Mouse (Mus musculus) CH12.LX (cell line): Measurements from ENCODE around the gene Ciz1. TPM values are rescaled to one million over a fixed set of nuclear protein-coding genes. Genes with fewer than 3 reads are reported as not detected.

ENCODE experiments used
- DNase-seq: peaks from one replicate; pipeline ENCODE4 v3.0.0-alpha.2; 2013; ENCODE audit errors: extremely low read depth
- H3K27ac ChIP-seq: 2 replicates; pipeline ENCODE4 v1.5.1; 2012; ENCODE audit warnings: low read depth, mild to moderate bottlenecking, control low read depth, moderate library complexity; ENCODE audit not compliant: insufficient read depth
- H3K27me3 ChIP-seq: replicated peaks from 2 replicates; pipeline ENCODE3; 2012; ENCODE audit warnings: inconsistent platforms
- H3K36me3 ChIP-seq, 2 experiments: replicated peaks in 1 of 2; 2 replicates each; pipeline versions ENCODE3 to v1.6.1; 2012; ENCODE audit warnings: inconsistent platforms in 1 of 2, low read length in 1 of 2, mild to moderate bottlenecking in 1 of 2, mixed read lengths in 1 of 2, moderate library complexity in 1 of 2; ENCODE audit not compliant: control insufficient read depth in 1 of 2, insufficient read depth in 1 of 2
- H3K4me1 ChIP-seq, 2 experiments: 2 replicates each; pipeline ENCODE4 v1.6.1; 2012; ENCODE audit warnings: inconsistent platforms in 1 of 2, moderate library complexity in 1 of 2; ENCODE audit not compliant: insufficient read depth in 2 of 2, control insufficient read depth in 1 of 2
- H3K4me2 ChIP-seq: 2 replicates; pipeline ENCODE4 v1.6.1; 2012; ENCODE audit warnings: low read depth, mild to moderate bottlenecking, control low read depth; ENCODE audit not compliant: poor library complexity, insufficient read depth, severe bottlenecking
- H3K4me3 ChIP-seq, 3 experiments: fragments of 150-350 bp in 1 of 3; sonication (generic) in 1 of 3; replicated peaks in 1 of 3; 2 replicates each; pipeline versions ENCODE3 to v1.5.1; 2011 to 2012; ENCODE audit warnings: low read depth in 2 of 3, low read length in 2 of 3, mild to moderate bottlenecking in 2 of 3, moderate library complexity in 2 of 3, control low read depth in 1 of 3, improper control_type of control experiment in 1 of 3, inconsistent platforms in 1 of 3, mixed read lengths in 1 of 3; ENCODE audit not compliant: poor library complexity in 1 of 3
- H3K79me2 ChIP-seq: replicated peaks from 2 replicates; pipeline ENCODE4 v1.6.1; 2012; ENCODE audit warnings: mild to moderate bottlenecking, moderate library complexity; ENCODE audit not compliant: control insufficient read depth, poor library complexity, insufficient read depth, severe bottlenecking; ENCODE audit errors: extremely low read depth
- H3K9ac ChIP-seq: 2 replicates; pipeline ENCODE4 v1.6.1; 2012; ENCODE audit warnings: low read depth, mild to moderate bottlenecking, control low read depth, moderate library complexity; ENCODE audit not compliant: insufficient read depth
- H3K9me3 ChIP-seq: replicated peaks from 2 replicates; pipeline ENCODE3; 2012; ENCODE audit warnings: low read length, inconsistent platforms, mixed read lengths
- CHD1 ChIP-seq: IDR thresholded peaks from 2 replicates; pipeline ENCODE4 v1.6.1; 2012; ENCODE audit warnings: low read depth, low read length, improper control_type of control experiment, inconsistent platforms
- E2F4 ChIP-seq: IDR thresholded peaks from 2 replicates; pipeline ENCODE4 v1.6.1; 2011; ENCODE audit warnings: low read depth, low read length, improper control_type of control experiment; ENCODE audit not compliant: insufficient replicate concordance
- ELF1 ChIP-seq: IDR thresholded peaks from 2 replicates; pipeline ENCODE4 v1.6.1; 2014; ENCODE audit warnings: low read depth, mild to moderate bottlenecking, inconsistent platforms, low read length, improper control_type of control experiment
- HCFC1 ChIP-seq: IDR thresholded peaks from 2 replicates; pipeline ENCODE4 v1.6.1; 2012; ENCODE audit warnings: low read depth, mild to moderate bottlenecking, inconsistent platforms, low read length, improper control_type of control experiment
- MAFK ChIP-seq: IDR thresholded peaks from 2 replicates; pipeline ENCODE4 v1.6.1; 2011; ENCODE audit warnings: low read length, improper control_type of control experiment; ENCODE audit not compliant: insufficient replicate concordance
- MAX ChIP-seq: IDR thresholded peaks from 2 replicates; pipeline ENCODE4 v1.6.1; 2011; ENCODE audit warnings: low read length, improper control_type of control experiment
- MAZ ChIP-seq: IDR thresholded peaks from 2 replicates; pipeline ENCODE4 v1.6.1; 2012; ENCODE audit warnings: low read depth, mild to moderate bottlenecking, inconsistent platforms, low read length, improper control_type of control experiment, moderate library complexity
- MXI1 ChIP-seq: IDR thresholded peaks from 2 replicates; pipeline ENCODE4 v1.6.1; 2011; ENCODE audit warnings: mild to moderate bottlenecking, low read depth, low read length, improper control_type of control experiment
- NELFE ChIP-seq: IDR thresholded peaks from 2 replicates; pipeline ENCODE4 v1.6.1; 2011; ENCODE audit warnings: low read depth, low read length, improper control_type of control experiment
- NRF1 ChIP-seq: IDR thresholded peaks from 2 replicates; pipeline ENCODE4 v1.6.1; 2014; ENCODE audit warnings: low read depth, mild to moderate bottlenecking, inconsistent platforms, low read length, improper control_type of control experiment, moderate library complexity
- POLR2A ChIP-seq: IDR thresholded peaks from 2 replicates; pipeline ENCODE4 v1.6.1; 2011; ENCODE audit warnings: low read depth, mild to moderate bottlenecking, improper control_type of control experiment, low read length
- RAD21 ChIP-seq: IDR thresholded peaks from 2 replicates; pipeline ENCODE4 v1.6.1; 2011; ENCODE audit warnings: low read depth, mild to moderate bottlenecking, low read length, improper control_type of control experiment, moderate library complexity
- SIN3A ChIP-seq: IDR thresholded peaks from 2 replicates; pipeline ENCODE4 v1.6.1; 2012; ENCODE audit warnings: low read length, improper control_type of control experiment, inconsistent platforms
- TBP ChIP-seq: conservative IDR thresholded peaks from 2 replicates; pipeline ENCODE4 v1.6.1; 2011; ENCODE audit warnings: low read depth, low read length, improper control_type of control experiment
- TCF12 ChIP-seq: IDR thresholded peaks from 2 replicates; pipeline ENCODE4 v1.6.1; 2014; ENCODE audit warnings: low read depth, mild to moderate bottlenecking, inconsistent platforms, low read length, improper control_type of control experiment
- USF2 ChIP-seq: conservative IDR thresholded peaks from 2 replicates; pipeline ENCODE4 v1.6.1; 2011; ENCODE audit warnings: low read depth, low read length, improper control_type of control experiment
- dilution Hi-C: fragments of 300-500 bp; cut with MboI; formaldehyde crosslinking; loops from 2 replicates; pipeline ENCODE4 v1.14.3; 2020; ENCODE audit warnings: low sequenced_read_pairs; ENCODE audit not compliant: extremely low pct_unique_long_range_greater_than_20kb, extremely low pct_ligation_motif_present
- in situ Hi-C: fragments of 300-500 bp; cut with MboI; formaldehyde crosslinking; loops from 3 replicates; pipeline ENCODE4 v1.14.3; 2019; ENCODE audit warnings: low sequenced_read_pairs, low pct_ligation_motif_present, low pct_unique_long_range_greater_than_20kb, mixed read lengths
- polyA plus RNA-seq: library from polyadenylated mRNA; unstranded; fragments of >175 nt; gene quantifications from 2 replicates; pipeline ENCODE4 v1.2.1, GENCODE M21; 2012; ENCODE audit warnings: low read depth; ENCODE audit not compliant: insufficient read length
- total RNA-seq, 2 experiments: library from RNA; depleted of rRNA; stranded (reverse); fragments of 300-350 nt in 1 of 2; fragments of >200 nt in 1 of 2; gene quantifications; 2 replicates each; pipeline ENCODE4 v1.2.3; 2012 to 2014

The Ciz1 gene
- total and polyA plus RNA-seq, 3 experiments, result 8.1 to 47.3 (median 20.4) TPM

GRCm38 (mm10) chr2:32380001-32380500 is 27.9 kb downstream of the Ciz1 start:
- dilution Hi-C loops, result no loop called here
- Histone ChIP-seq H3K27ac (no peak overlapping the region), H3K79me2 (no peaks in the 10 kb centered on the region), H3K4me1 (peaks cover 5 to 15% of the 10 kb centered on the region in 2 experiments), H3K9ac (no peak overlapping the region), H3K36me3 (peaks cover 46 to 55% of the 10 kb centered on the region in 2 experiments), H3K9me3 (no peaks in the 10 kb centered on the region), H3K4me2 (no peak overlapping the region), H3K27me3 (peaks cover 30% of the 10 kb centered on the region), H3K4me3 (no peak overlapping the region)
- no peak for DNase-seq
- TF ChIP-seq MAFK (no peak), HCFC1 (no peak), TBP (no peak), USF2 (no peak), MXI1 (no peak), RAD21 (no peak), POLR2A (no peak), CHD1 (no peak)
- in situ Hi-C loops, result no loop called here

- DNase-seq, result no peak
- in situ Hi-C loops, result no loop called here
- H3K4me1 ChIP-seq, result peaks cover 5 to 15% of the 10 kb centered on the region in 2 experiments
- H3K4me3 ChIP-seq, result peak overlapping the region; percentile 58 to 71 (median 67)
- H3K79me2 ChIP-seq, result no peaks in the 10 kb centered on the region
- peak overlapping the region; percentile 29 for H3K4me2 ChIP-seq
- TF ChIP-seq E2F4, result no peak
- TF ChIP-seq MAFK, result peak; percentile 94
- H3K9ac ChIP-seq, result peak overlapping the region; percentile 69
- dilution Hi-C loops, result no loop called here
- H3K36me3 ChIP-seq, result peaks cover 34 to 43% of the 10 kb centered on the region in 2 experiments
- H3K27me3 ChIP-seq, result peaks cover 42% of the 10 kb centered on the region
- no peak overlapping the region for H3K27ac ChIP-seq
- H3K9me3 ChIP-seq, result no peaks in the 10 kb centered on the region
These were observed 29.1 kb downstream of the Ciz1 start for GRCm38 (mm10) chr2:32381141-32381774.

GRCm38 (mm10) chr2:32381775-32382223 is 29.7 kb downstream of the Ciz1 start, which contains the start of gene 1110008P14Rik:
1110008P14Rik (minus strand) TSS chr2:32381938.
- DNase-seq, result peak; percentile 94
- H3K4me3 ChIP-seq, result peak within 1 kb of the TSS; percentile 58 to 71 (median 67)
- H3K27me3 ChIP-seq, result peaks cover 48% of the 10 kb centered on the region
- peak within 1 kb of the TSS; percentile 69 for H3K9ac ChIP-seq
- peaks cover 5 to 15% of the 10 kb centered on the region in 2 experiments for H3K4me1 ChIP-seq
- no peak within 1 kb of the TSS for H3K27ac ChIP-seq
- no peaks in the 10 kb centered on the region for H3K79me2 ChIP-seq
- TF ChIP-seq NRF1 (peak; percentile 73), MAZ (no peak), MXI1 (peak; percentile 82), NELFE (peak; percentile 67; the same call in 1 of the 2 replicates), TCF12 (0 out of 2 replicates have a peak, but pooled peaks have one; percentile 36), MAX (peak; percentile 76; the same call in 1 of the 2 replicates), POLR2A (peak; percentile 71), RAD21 (no peak), SIN3A (peak; percentile 97), ELF1 (peak; percentile 82), HCFC1 (peak; percentile 72)
- in situ Hi-C loops (no loop called here), dilution Hi-C loops (no loop called here)
- H3K36me3 ChIP-seq, result peaks cover 28 to 38% of the 10 kb centered on the region in 2 experiments
- H3K9me3 ChIP-seq, result no peaks in the 10 kb centered on the region
- H3K4me2 ChIP-seq, result peak within 1 kb of the TSS; percentile 71
